ENCODE assay signal across 9 mouse cellular contexts in genomic region chr6:114216741-114217414, GRCm38 (mm10).
DNase-seq lines count a peak whose midpoint lies in the region; ATAC-seq lines count a peak whose summit lies in the region.
"Had no signal": no experiment of that assay in that cellular context is flagged by ENCODE, and none has a peak within 500 bp of the region (broad histone marks: within the 10 kb centered on the region; RNA-seq: fewer than 3 reads in every experiment).

No protein-coding gene starts in this region.

- no peak for ATAC-seq in granulocyte monocyte progenitor cell, adult 5-6 weeks (replicated peaks; ENCODE audit: poor library complexity, severe bottlenecking)

- intact Hi-C loops in left cerebral cortex, postnatal 4 days (cut with DNase I), result no loop called here

- peak; percentile 29 for DNase-seq in layer of hippocampus, adult 11-12 months (ENCODE audit: low spot score)
- DNase-seq in layer of hippocampus, adult 9-11 months, result no peak
- DNase-seq in frontal cortex, postnatal 14 days (ENCODE audit: low spot score in 2 of 2), result peak; percentile 28 to 51
- peak; percentile 56 for DNase-seq in left cerebral cortex, postnatal 4 days
- DNase-seq in right cerebral cortex, postnatal 25 days, result peak; percentile 42
- no peak for DNase-seq in cerebellum, postnatal 36 days
- DNase-seq in adrenal gland, postnatal 10 days, result no peak
- DNase-seq: kidney, adult 9 months had no signal

Comparison
In these comparisons a context has a peak if more than half of its experiments do, and no peak if none do; other contexts are left out.
1. DNase-seq: peak in layer of hippocampus, adult 11-12 months (single experiment), frontal cortex, postnatal 14 days (2 of 2), left cerebral cortex, postnatal 4 days (single experiment) and right cerebral cortex, postnatal 25 days (single experiment); none in layer of hippocampus, adult 9-11 months (single experiment), cerebellum, postnatal 36 days (0 of 2) and adrenal gland, postnatal 10 days (single experiment).